Comparison of ENCODE assay signal across 9 mouse cellular contexts in the genomic region with DNA sequence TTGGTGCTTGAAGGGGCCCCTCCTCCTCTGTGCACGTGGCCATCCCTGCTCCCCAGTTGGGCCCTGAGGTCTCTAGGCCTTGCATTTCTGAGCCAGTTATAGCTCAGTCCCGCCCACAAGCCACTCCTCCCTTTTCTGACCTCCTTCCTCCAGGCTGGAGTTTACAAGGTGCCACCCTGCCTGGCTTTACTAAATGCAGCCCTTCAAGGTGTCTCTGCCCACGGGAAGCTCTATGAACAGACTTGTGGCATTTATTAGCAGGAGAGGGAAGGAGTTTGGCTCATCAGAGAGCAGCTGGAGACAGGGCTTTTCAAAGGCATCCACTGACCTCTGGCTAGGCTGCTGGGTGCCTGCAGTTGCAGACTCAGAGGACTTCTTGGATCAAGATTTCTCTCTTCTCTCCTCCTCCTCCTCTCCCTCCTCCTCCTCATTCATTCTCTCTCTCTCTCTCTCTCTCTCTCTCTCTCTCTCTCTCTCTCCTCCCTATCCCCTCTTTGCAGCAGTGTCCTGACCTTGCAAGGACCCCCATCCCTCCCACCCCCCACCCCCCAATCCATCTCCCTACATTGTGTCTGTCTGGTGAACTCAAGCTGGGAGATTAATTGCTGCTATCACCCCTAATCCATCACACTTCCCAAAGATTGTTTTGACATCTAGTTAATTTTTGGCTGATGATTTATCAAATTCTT.
DNase-seq lines count a peak whose midpoint lies in the region; ATAC-seq and TF ChIP-seq lines count a peak whose summit lies in the region.
"Had no signal": no experiment of that assay in that cellular context is flagged by ENCODE, and none has a peak within 500 bp of the region (broad histone marks: within the 10 kb centered on the region; RNA-seq: fewer than 3 reads in every experiment).

No protein-coding gene starts in this region.

- no peaks in the 10 kb centered on the region for H3K4me1 ChIP-seq in liver, embryonic 11.5 days (replicated peaks; ENCODE audit: control insufficient read depth, insufficient read depth, low read length)
- no peaks in the 10 kb centered on the region for H3K4me1 ChIP-seq in liver, embryonic 12.5 days
- H3K4me1 ChIP-seq in forebrain, embryonic 16.5 days (replicated peaks; ENCODE audit: control insufficient read depth, insufficient read depth, low read length): peaks cover 6% of the 10 kb centered on the region
- H3K4me1 ChIP-seq in intestine, embryonic 15.5 days (replicated peaks): 0 out of 2 replicates have a peak, but pooled peaks cover 4% of the 10 kb centered on the region
- no peaks in the 10 kb centered on the region for H3K4me1 ChIP-seq in lung, postnatal 0 days (ENCODE audit: insufficient read depth, low read depth, low read length)
- H3K4me1 ChIP-seq in thymus, adult 2 months (replicated peaks; ENCODE audit: control insufficient read depth, insufficient read depth, low read length): no peaks in the 10 kb centered on the region

- TF ChIP-seq CTCF in lung, postnatal 0 days (IDR thresholded peaks at IDR 0.05): no peak
- no peak for TF ChIP-seq CTCF in thymus, adult 2 months (IDR thresholded peaks at IDR 0.05; ENCODE audit: borderline replicate concordance, control insufficient read depth, extremely low read depth, insufficient read depth, low read length, poor library complexity)

- H3K27me3 ChIP-seq in liver, embryonic 11.5 days (replicated peaks; ENCODE audit: control insufficient read depth, insufficient read depth, low read length): no peaks in the 10 kb centered on the region
- H3K27me3 ChIP-seq in liver, embryonic 12.5 days (replicated peaks): no peaks in the 10 kb centered on the region
- no peaks in the 10 kb centered on the region for H3K27me3 ChIP-seq in forebrain, embryonic 16.5 days (replicated peaks; ENCODE audit: control insufficient read depth, insufficient read depth, low read length)
- 0 out of 2 replicates have a peak, but pooled peaks cover 3% of the 10 kb centered on the region for H3K27me3 ChIP-seq in intestine, embryonic 15.5 days (replicated peaks)
- H3K27me3 ChIP-seq in lung, postnatal 0 days (replicated peaks; ENCODE audit: insufficient read depth, low read length): no peaks in the 10 kb centered on the region
- no peaks in the 10 kb centered on the region for H3K27me3 ChIP-seq in thymus, adult 2 months (ENCODE audit: control insufficient read depth, insufficient read depth, low read length)

- no peaks in the 10 kb centered on the region for H3K9me3 ChIP-seq in liver, embryonic 11.5 days (ENCODE audit: control insufficient read depth, low read length)
- no peaks in the 10 kb centered on the region; the same call in 1 of the 2 replicates for H3K9me3 ChIP-seq in liver, embryonic 12.5 days (replicated peaks)
- no peaks in the 10 kb centered on the region for H3K9me3 ChIP-seq in forebrain, embryonic 16.5 days (ENCODE audit: control insufficient read depth, low read length)
- H3K9me3 ChIP-seq in intestine, embryonic 15.5 days: no peaks in the 10 kb centered on the region
- H3K9me3 ChIP-seq in lung, postnatal 0 days (ENCODE audit: low read length): no peaks in the 10 kb centered on the region

- 14% methylated on average over 3 of the region's 3 CpGs for WGBS in liver, embryonic 11.5 days
- 14% methylated on average over 3 of the region's 3 CpGs for WGBS in liver, embryonic 12.5 days (ENCODE audit: insufficient replicate concordance)
- WGBS in forebrain, embryonic 16.5 days: 8% methylated on average over 3 of the region's 3 CpGs
- WGBS in intestine, embryonic 15.5 days: 12% methylated on average over 3 of the region's 3 CpGs
- WGBS in lung, postnatal 0 days: 10% methylated on average over 3 of the region's 3 CpGs
- 28% methylated on average over 3 of the region's 3 CpGs for WGBS in thymus, adult 2 months

- no peak for ATAC-seq in liver, embryonic 11.5 days (replicated peaks; ENCODE audit: low FRiP score)
- ATAC-seq in liver, embryonic 12.5 days: no peak
- ATAC-seq in forebrain, embryonic 16.5 days: 0 out of 2 replicates have a peak, but pooled peaks have one; percentile 33
- ATAC-seq in intestine, embryonic 15.5 days: peak; percentile 90
- no peak for ATAC-seq in lung, postnatal 0 days

- no peak overlapping the region for H3K4me2 ChIP-seq in liver, embryonic 11.5 days
- H3K4me2 ChIP-seq in liver, embryonic 12.5 days: no peak overlapping the region
- H3K4me2 ChIP-seq in forebrain, embryonic 16.5 days (ENCODE audit: low read length): no peak overlapping the region
- no peak overlapping the region for H3K4me2 ChIP-seq in intestine, embryonic 15.5 days (replicated peaks)
- H3K4me2 ChIP-seq in lung, postnatal 0 days (replicated peaks; ENCODE audit: low read depth, low read length): no peak overlapping the region

- intact Hi-C loops in left cerebral cortex, postnatal 36 days (cut with DNase I): no loop called here

- DNase-seq in liver, embryonic 11.5 days (ENCODE audit: low spot score): peak; percentile 34
- DNase-seq in lung, postnatal 0 days (ENCODE audit: low spot score): peak; percentile 11
- DNase-seq in left cerebral cortex, postnatal 36 days (ENCODE audit: low spot score in 2 of 2): no peak
- DNase-seq in layer of hippocampus, postnatal 36 days: no peak
- no peak for DNase-seq in thymus, adult 2 months

- H3K9ac ChIP-seq in liver, embryonic 11.5 days (ENCODE audit: low read depth, low read length): no peak overlapping the region
- H3K9ac ChIP-seq in liver, embryonic 12.5 days: no peak overlapping the region
- no peak overlapping the region for H3K9ac ChIP-seq in forebrain, embryonic 16.5 days (replicated peaks; ENCODE audit: low read depth, low read length)
- no peak overlapping the region for H3K9ac ChIP-seq in intestine, embryonic 15.5 days
- no peak overlapping the region for H3K9ac ChIP-seq in lung, postnatal 0 days (replicated peaks; ENCODE audit: low read depth)

- no peak overlapping the region for H3K4me3 ChIP-seq in liver, embryonic 11.5 days (ENCODE audit: low read depth, low read length)
- no peak overlapping the region for H3K4me3 ChIP-seq in liver, embryonic 12.5 days
- no peak overlapping the region for H3K4me3 ChIP-seq in forebrain, embryonic 16.5 days (replicated peaks; ENCODE audit: low read length)
- H3K4me3 ChIP-seq in intestine, embryonic 15.5 days (replicated peaks): no peak overlapping the region
- no peak overlapping the region for H3K4me3 ChIP-seq in lung, postnatal 0 days (ENCODE audit: low read depth, low read length)
- H3K4me3 ChIP-seq in thymus, adult 2 months (ENCODE audit: control insufficient read depth, insufficient read depth, low read length): no peak overlapping the region
- H3K4me3 ChIP-seq: erythroblast, embryonic 14.5 days had no signal

- no peak for TF ChIP-seq POLR2A in thymus, adult 2 months (IDR thresholded peaks at IDR 0.05; ENCODE audit: control insufficient read depth, extremely low read depth, insufficient read depth, low read length, poor library complexity)

- TF ChIP-seq EP300 in lung, postnatal 0 days (IDR thresholded peaks at IDR 0.05): no peak

- no peak overlapping the region for H3K27ac ChIP-seq in liver, embryonic 11.5 days (ENCODE audit: low read depth, low read length)
- no peak overlapping the region for H3K27ac ChIP-seq in liver, embryonic 12.5 days
- no peak overlapping the region for H3K27ac ChIP-seq in forebrain, embryonic 16.5 days (ENCODE audit: low read length)
- H3K27ac ChIP-seq in intestine, embryonic 15.5 days: no peak overlapping the region
- no peak overlapping the region for H3K27ac ChIP-seq in lung, postnatal 0 days (ENCODE audit: low read length)
- H3K27ac ChIP-seq in thymus, adult 2 months (ENCODE audit: control insufficient read depth, insufficient read depth, low read length): no peak overlapping the region

- H3K36me3 ChIP-seq in liver, embryonic 11.5 days (ENCODE audit: control insufficient read depth, insufficient read depth, low read length): no peaks in the 10 kb centered on the region
- H3K36me3 ChIP-seq in liver, embryonic 12.5 days: no peaks in the 10 kb centered on the region
- no peaks in the 10 kb centered on the region for H3K36me3 ChIP-seq in forebrain, embryonic 16.5 days (ENCODE audit: control insufficient read depth, insufficient read depth)
- H3K36me3 ChIP-seq in intestine, embryonic 15.5 days: no peaks in the 10 kb centered on the region
- no peaks in the 10 kb centered on the region for H3K36me3 ChIP-seq in lung, postnatal 0 days (ENCODE audit: insufficient read depth, low read length)
- H3K36me3 ChIP-seq in thymus, adult 2 months (ENCODE audit: control insufficient read depth, insufficient read depth, low read length): no peaks in the 10 kb centered on the region

Comparison
In these comparisons a context has a peak if more than half of its experiments do, and no peak if none do; other contexts are left out.
1. ATAC-seq: peak in forebrain, embryonic 16.5 days (single experiment) and intestine, embryonic 15.5 days (single experiment); none in liver, embryonic 11.5 days (single experiment), liver, embryonic 12.5 days (single experiment) and lung, postnatal 0 days (single experiment).
2. DNase-seq: peak in liver, embryonic 11.5 days (single experiment) and lung, postnatal 0 days (single experiment); none in left cerebral cortex, postnatal 36 days (0 of 2), layer of hippocampus, postnatal 36 days (0 of 2) and thymus, adult 2 months (single experiment).